Mouse (Mus musculus) CH12.LX (cell line): ENCODE data around the gene Tmem132c. TPM values are rescaled to one million over a fixed set of nuclear protein-coding genes. Genes with fewer than 3 reads are reported as not detected.

Source experiments
- DNase-seq: peaks from one replicate; pipeline ENCODE4 v3.0.0-alpha.2; 2013; ENCODE audit errors: extremely low read depth
- H3K27ac ChIP-seq: 2 replicates; pipeline ENCODE4 v1.5.1; 2012; ENCODE audit warnings: low read depth, mild to moderate bottlenecking, control low read depth, moderate library complexity; ENCODE audit not compliant: insufficient read depth
- H3K27me3 ChIP-seq: replicated peaks from 2 replicates; pipeline ENCODE3; 2012; ENCODE audit warnings: inconsistent platforms
- H3K36me3 ChIP-seq, 2 experiments: replicated peaks in 1 of 2; 2 replicates each; pipeline versions ENCODE3 to v1.6.1; 2012; ENCODE audit warnings: inconsistent platforms in 1 of 2, low read length in 1 of 2, mild to moderate bottlenecking in 1 of 2, mixed read lengths in 1 of 2, moderate library complexity in 1 of 2; ENCODE audit not compliant: control insufficient read depth in 1 of 2, insufficient read depth in 1 of 2
- H3K4me1 ChIP-seq, 2 experiments: 2 replicates each; pipeline ENCODE4 v1.6.1; 2012; ENCODE audit warnings: inconsistent platforms in 1 of 2, moderate library complexity in 1 of 2; ENCODE audit not compliant: insufficient read depth in 2 of 2, control insufficient read depth in 1 of 2
- H3K4me2 ChIP-seq: 2 replicates; pipeline ENCODE4 v1.6.1; 2012; ENCODE audit warnings: low read depth, mild to moderate bottlenecking, control low read depth; ENCODE audit not compliant: poor library complexity, insufficient read depth, severe bottlenecking
- H3K4me3 ChIP-seq, 3 experiments: fragments of 150-350 bp in 1 of 3; sonication (generic) in 1 of 3; replicated peaks in 1 of 3; 2 replicates each; pipeline versions ENCODE3 to v1.5.1; 2011 to 2012; ENCODE audit warnings: low read depth in 2 of 3, low read length in 2 of 3, mild to moderate bottlenecking in 2 of 3, moderate library complexity in 2 of 3, control low read depth in 1 of 3, improper control_type of control experiment in 1 of 3, inconsistent platforms in 1 of 3, mixed read lengths in 1 of 3; ENCODE audit not compliant: poor library complexity in 1 of 3
- H3K79me2 ChIP-seq: replicated peaks from 2 replicates; pipeline ENCODE4 v1.6.1; 2012; ENCODE audit warnings: mild to moderate bottlenecking, moderate library complexity; ENCODE audit not compliant: control insufficient read depth, poor library complexity, insufficient read depth, severe bottlenecking; ENCODE audit errors: extremely low read depth
- H3K9ac ChIP-seq: 2 replicates; pipeline ENCODE4 v1.6.1; 2012; ENCODE audit warnings: low read depth, mild to moderate bottlenecking, control low read depth, moderate library complexity; ENCODE audit not compliant: insufficient read depth
- H3K9me3 ChIP-seq: replicated peaks from 2 replicates; pipeline ENCODE3; 2012; ENCODE audit warnings: low read length, inconsistent platforms, mixed read lengths
- CHD1 ChIP-seq: IDR thresholded peaks from 2 replicates; pipeline ENCODE4 v1.6.1; 2012; ENCODE audit warnings: low read depth, low read length, improper control_type of control experiment, inconsistent platforms
- CTCF ChIP-seq, 2 experiments: IDR thresholded peaks in 1 of 2; conservative IDR thresholded peaks in 1 of 2; 2 replicates each; pipeline ENCODE4 v1.5.1; 2011 to 2012; ENCODE audit warnings: low read depth in 2 of 2, low read length in 2 of 2, improper control_type of control experiment in 1 of 2, inconsistent platforms in 1 of 2, mild to moderate bottlenecking in 1 of 2, moderate library complexity in 1 of 2
- ETS1 ChIP-seq: conservative IDR thresholded peaks from 2 replicates; pipeline ENCODE4 v1.6.1; 2012; ENCODE audit warnings: low read depth, mild to moderate bottlenecking, inconsistent platforms, low read length, improper control_type of control experiment, moderate library complexity
- HCFC1 ChIP-seq: IDR thresholded peaks from 2 replicates; pipeline ENCODE4 v1.6.1; 2012; ENCODE audit warnings: low read depth, mild to moderate bottlenecking, inconsistent platforms, low read length, improper control_type of control experiment
- KAT2A ChIP-seq: IDR thresholded peaks from 2 replicates; pipeline ENCODE4 v1.6.1; 2012; ENCODE audit warnings: low read length, improper control_type of control experiment, inconsistent platforms; ENCODE audit not compliant: insufficient replicate concordance
- MAFK ChIP-seq: IDR thresholded peaks from 2 replicates; pipeline ENCODE4 v1.6.1; 2011; ENCODE audit warnings: low read length, improper control_type of control experiment; ENCODE audit not compliant: insufficient replicate concordance
- MXI1 ChIP-seq: IDR thresholded peaks from 2 replicates; pipeline ENCODE4 v1.6.1; 2011; ENCODE audit warnings: mild to moderate bottlenecking, low read depth, low read length, improper control_type of control experiment
- PAX5 ChIP-seq: IDR thresholded peaks from 2 replicates; pipeline ENCODE4 v1.6.1; 2012; ENCODE audit warnings: low read length, inconsistent platforms, mixed read lengths
- POLR2A ChIP-seq: IDR thresholded peaks from 2 replicates; pipeline ENCODE4 v1.6.1; 2011; ENCODE audit warnings: low read depth, mild to moderate bottlenecking, improper control_type of control experiment, low read length
- RAD21 ChIP-seq: IDR thresholded peaks from 2 replicates; pipeline ENCODE4 v1.6.1; 2011; ENCODE audit warnings: low read depth, mild to moderate bottlenecking, low read length, improper control_type of control experiment, moderate library complexity
- RCOR1 ChIP-seq: conservative IDR thresholded peaks from 2 replicates; pipeline ENCODE4 v1.6.1; 2012; ENCODE audit warnings: low read depth, mild to moderate bottlenecking, inconsistent platforms, low read length, improper control_type of control experiment
- SIN3A ChIP-seq: IDR thresholded peaks from 2 replicates; pipeline ENCODE4 v1.6.1; 2012; ENCODE audit warnings: low read length, improper control_type of control experiment, inconsistent platforms
- SMC3 ChIP-seq: IDR thresholded peaks from 2 replicates; pipeline ENCODE4 v1.6.1; 2011; ENCODE audit warnings: low read depth, low read length, improper control_type of control experiment
- UBTF ChIP-seq: IDR thresholded peaks from 2 replicates; pipeline ENCODE4 v1.6.1; 2012; ENCODE audit warnings: low read depth, mild to moderate bottlenecking, inconsistent platforms, low read length, improper control_type of control experiment, moderate library complexity
- USF1 ChIP-seq: IDR thresholded peaks from 2 replicates; pipeline ENCODE4 v1.6.1; 2014; ENCODE audit warnings: low read depth, mild to moderate bottlenecking, inconsistent platforms, low read length, improper control_type of control experiment
- ZC3H11A ChIP-seq: IDR thresholded peaks from 2 replicates; pipeline ENCODE4 v1.6.1; 2012; ENCODE audit warnings: low read depth, mild to moderate bottlenecking, inconsistent platforms, low read length, improper control_type of control experiment
- ZKSCAN1 ChIP-seq: IDR thresholded peaks from 2 replicates; pipeline ENCODE4 v1.6.1; 2012; ENCODE audit warnings: low read depth, inconsistent platforms, low read length, improper control_type of control experiment, borderline replicate concordance
- ZNF384 ChIP-seq: IDR thresholded peaks from 2 replicates; pipeline ENCODE4 v1.6.1; 2012; ENCODE audit warnings: low read depth, low read length, improper control_type of control experiment, inconsistent platforms
- dilution Hi-C: fragments of 300-500 bp; cut with MboI; formaldehyde crosslinking; loops from 2 replicates; pipeline ENCODE4 v1.14.3; 2020; ENCODE audit warnings: low sequenced_read_pairs; ENCODE audit not compliant: extremely low pct_unique_long_range_greater_than_20kb, extremely low pct_ligation_motif_present
- in situ Hi-C: fragments of 300-500 bp; cut with MboI; formaldehyde crosslinking; loops from 3 replicates; pipeline ENCODE4 v1.14.3; 2019; ENCODE audit warnings: low sequenced_read_pairs, low pct_ligation_motif_present, low pct_unique_long_range_greater_than_20kb, mixed read lengths
- polyA plus RNA-seq: library from polyadenylated mRNA; unstranded; fragments of >175 nt; gene quantifications from 2 replicates; pipeline ENCODE4 v1.2.1, GENCODE M21; 2012; ENCODE audit warnings: low read depth; ENCODE audit not compliant: insufficient read length
- total RNA-seq, 2 experiments: library from RNA; depleted of rRNA; stranded (reverse); fragments of 300-350 nt in 1 of 2; fragments of >200 nt in 1 of 2; gene quantifications; 2 replicates each; pipeline ENCODE4 v1.2.3; 2012 to 2014

Gene Tmem132c
- total and polyA plus RNA-seq, 3 experiments, result not detected

DNA sequence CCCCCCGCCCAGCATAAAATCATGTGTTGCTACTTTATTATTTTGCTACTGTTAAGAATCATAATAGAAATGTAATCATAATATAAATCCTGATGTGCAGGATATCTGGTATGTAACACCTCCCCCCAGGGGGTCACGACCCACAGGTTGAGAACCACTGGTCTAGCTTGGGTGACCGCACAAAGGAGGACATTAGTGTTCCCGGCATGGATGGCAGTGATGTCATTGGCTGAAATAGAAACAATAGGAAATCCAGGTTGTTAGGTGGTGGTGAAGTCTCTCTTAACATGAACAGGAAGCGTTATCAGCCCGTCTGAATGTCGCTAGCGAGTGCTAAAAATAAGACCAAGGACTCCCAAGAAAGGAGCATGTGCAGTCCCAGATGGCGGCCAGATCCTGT lies 155.3 kb downstream of the Tmem132c start:
- in situ Hi-C loops (no loop called here), dilution Hi-C loops (no loop called here)
- Histone ChIP-seq H3K79me2 (no peaks in the 10 kb centered on the region), H3K36me3 (no peaks in the 10 kb centered on the region), H3K27me3 (no peaks in the 10 kb centered on the region), H3K4me1 (no peaks in the 10 kb centered on the region), H3K9me3 (peaks cover 68% of the 10 kb centered on the region), H3K4me2 (no peak overlapping the region), H3K27ac (no peak overlapping the region), H3K4me3 (no peak overlapping the region), H3K9ac (no peak overlapping the region)
- TF ChIP-seq ZNF384 (no peak), SIN3A (no peak), RAD21 (no peak)
- DNase-seq, result no peak

DNA sequence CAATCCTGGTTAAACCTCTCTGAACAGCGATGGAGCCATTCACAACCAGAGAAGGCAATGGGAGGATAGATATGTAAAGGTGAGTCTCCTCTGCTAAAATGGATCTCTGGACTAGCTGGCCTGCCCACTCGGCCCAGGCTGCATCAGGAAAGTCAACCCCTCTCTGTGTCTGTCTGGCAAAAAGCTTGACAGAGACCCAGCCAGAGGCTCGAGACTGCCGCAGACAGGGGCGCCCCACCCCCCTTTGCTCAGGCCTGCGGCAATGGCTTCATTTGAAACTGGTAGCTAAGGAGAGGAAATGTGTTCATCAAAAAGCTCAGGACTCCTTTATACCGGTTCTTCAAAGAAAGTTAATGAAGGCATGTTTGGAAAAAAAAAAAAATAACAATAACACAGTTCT lies 156.4 kb downstream of the Tmem132c start:
- H3K4me3 ChIP-seq, result no peak overlapping the region
- no peaks in the 10 kb centered on the region for H3K79me2 ChIP-seq
- DNase-seq, result no peak
- no peak overlapping the region for H3K4me2 ChIP-seq
- in situ Hi-C loops, result no loop called here
- dilution Hi-C loops, result no loop called here
- H3K36me3 ChIP-seq, result no peaks in the 10 kb centered on the region
- no peaks in the 10 kb centered on the region for H3K4me1 ChIP-seq
- H3K9me3 ChIP-seq, result peaks cover 67% of the 10 kb centered on the region
- H3K9ac ChIP-seq, result no peak overlapping the region
- no peak overlapping the region for H3K27ac ChIP-seq
- no peak for TF ChIP-seq CHD1
- no peak for TF ChIP-seq MXI1
- TF ChIP-seq ZNF384, result no peak
- no peak for TF ChIP-seq RCOR1
- TF ChIP-seq ETS1, result no peak
- no peak for TF ChIP-seq USF1
- no peak for TF ChIP-seq POLR2A
- no peak for TF ChIP-seq UBTF
- no peak for TF ChIP-seq PAX5
- no peak for TF ChIP-seq SMC3
- no peak for TF ChIP-seq KAT2A
- TF ChIP-seq ZC3H11A, result no peak
- no peak for TF ChIP-seq ZKSCAN1
- TF ChIP-seq CTCF (conservative IDR thresholded peaks at IDR 0.05 in 1 of 2, IDR thresholded peaks at IDR 0.05 in 1 of 2; ENCODE audit: low read depth in 2 of 2, low read length in 2 of 2), result no peak
- no peak for TF ChIP-seq MAFK
- no peak for TF ChIP-seq HCFC1
- no peaks in the 10 kb centered on the region for H3K27me3 ChIP-seq
